Mouse (Mus musculus) spleen, adult 2 months (tissue): ENCODE data around the gene Gapt.

Experiments
- CTCF ChIP-seq: fragments of 200-500 bp; IDR thresholded peaks from 2 replicates; pipeline ENCODE4 v1.5.1; 2011; ENCODE audit warnings: mild to moderate bottlenecking, inconsistent platforms; ENCODE audit not compliant: insufficient read depth, insufficient read length, insufficient replicate concordance; ENCODE audit errors: extremely low read depth
- POLR2A ChIP-seq: fragments of 200-500 bp; IDR thresholded peaks from 2 replicates; pipeline ENCODE4 v1.6.1; 2011; ENCODE audit warnings: low read depth, low read length, inconsistent platforms

DNA sequence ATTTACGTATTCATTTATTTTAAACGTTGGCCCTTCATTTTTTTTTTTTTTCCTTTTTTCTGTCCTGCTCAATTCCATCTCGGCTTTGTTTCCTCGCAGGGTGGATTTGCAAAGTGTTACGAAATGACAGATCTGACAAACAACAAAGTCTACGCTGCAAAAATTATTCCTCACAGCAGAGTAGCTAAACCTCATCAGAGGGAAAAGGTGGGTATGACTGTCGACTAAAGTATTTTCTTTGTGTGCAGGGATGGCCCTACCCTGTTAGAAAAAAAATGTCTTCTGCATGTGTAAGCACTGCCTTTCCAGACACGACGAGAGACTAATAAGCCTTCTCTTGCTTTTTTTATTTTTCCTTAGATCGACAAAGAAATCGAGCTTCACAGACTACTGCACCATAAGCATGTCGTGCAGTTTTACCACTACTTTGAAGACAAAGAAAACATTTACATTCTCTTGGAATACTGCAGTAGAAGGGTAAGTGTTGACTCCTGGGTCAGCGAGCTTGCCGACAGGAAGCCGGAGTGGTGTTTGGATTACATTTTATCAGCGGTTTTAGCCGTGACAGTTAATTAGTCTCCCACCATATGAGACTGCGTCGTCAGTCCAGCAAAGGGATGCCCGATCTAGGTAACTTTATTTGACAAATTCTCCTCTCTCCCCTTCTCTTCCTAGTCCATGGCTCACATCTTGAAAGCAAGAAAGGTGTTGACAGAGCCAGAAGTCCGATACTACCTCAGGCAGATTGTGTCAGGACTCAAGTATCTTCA, 39.1 kb upstream of the Gapt start:
- TF ChIP-seq CTCF = no peak
- no peak for TF ChIP-seq POLR2A
